Mouse (Mus musculus) heart, postnatal 4 days (tissue): ENCODE results near the gene Glis1. TPM values are rescaled to one million over a fixed set of nuclear protein-coding genes. Genes with fewer than 3 reads are reported as not detected.
A peak's percentile ranks its signal among the peaks of the same experiment; 100 is the strongest.
"Not testable (repeated sequence)": the region's sequence is repeated elsewhere in the genome, so short reads cannot be mapped to it uniquely, and the experiment has no call there.

ENCODE experiments used
- DNase-seq: peaks from one replicate; pipeline ENCODE4 v3.0.0; 2021
- total RNA-seq, 2 experiments: library from RNA; stranded (reverse); gene quantifications; 2 replicates each; pipeline ENCODE4 v1.2.3; 2021

Glis1 gene
- total RNA-seq, 2 experiments from 2014 or later: 0.26 to 0.79 TPM

- DNase-seq: no peak
These were observed 154.2 kb downstream of the Glis1 start for GRCm38 (mm10) chr4:107588637-107589036.

GRCm38 (mm10) chr4:107589046-107589445 lies 154.7 kb downstream of the Glis1 start:
- no peak for DNase-seq

- DNase-seq: no peak
These were observed 156.6 kb downstream of the Glis1 start for GRCm38 (mm10) chr4:107590805-107591534.

- no peak for DNase-seq
These were observed 159.0 kb downstream of the Glis1 start for GRCm38 (mm10) chr4:107593426-107593825.

GRCm38 (mm10) chr4:107597226-107597897 lies 163.0 kb downstream of the Glis1 start:
- DNase-seq: no peak

- DNase-seq: no peak
These were observed 163.6 kb downstream of the Glis1 start for GRCm38 (mm10) chr4:107597898-107598580.

GRCm38 (mm10) chr4:107598581-107598958 lies 164.2 kb downstream of the Glis1 start:
- not testable (repeated sequence) for DNase-seq

GRCm38 (mm10) chr4:107602284-107602683 lies 167.9 kb downstream of the Glis1 start:
- DNase-seq: no peak

GRCm38 (mm10) chr4:107602787-107603186 lies 168.4 kb downstream of the Glis1 start:
- DNase-seq: peak; percentile 32

GRCm38 (mm10) chr4:107603208-107603607 lies 168.8 kb downstream of the Glis1 start:
- DNase-seq: no peak

- no peak for DNase-seq
These were observed 171.7 kb downstream of the Glis1 start for GRCm38 (mm10) chr4:107605964-107606602.

- no peak for DNase-seq
These were observed 175.4 kb downstream of the Glis1 start for GRCm38 (mm10) chr4:107609775-107610174.

- no peak for DNase-seq
These were observed 177.7 kb downstream of the Glis1 start for GRCm38 (mm10) chr4:107611888-107612650.

GRCm38 (mm10) chr4:107617596-107618230 lies 183.3 kb downstream of the Glis1 start:
- DNase-seq: no peak

GRCm38 (mm10) chr4:107619487-107619886 lies 185.1 kb downstream of the Glis1 start:
- DNase-seq: no peak

GRCm38 (mm10) chr4:107621366-107621765 lies 187.0 kb downstream of the Glis1 start:
- no peak for DNase-seq

GRCm38 (mm10) chr4:107622296-107622695 lies 187.9 kb downstream of the Glis1 start:
- DNase-seq: no peak

- no peak for DNase-seq
These were observed 189.5 kb downstream of the Glis1 start for GRCm38 (mm10) chr4:107623916-107624315.

- DNase-seq: no peak
These were observed 190.6 kb downstream of the Glis1 start for GRCm38 (mm10) chr4:107624951-107625350.

GRCm38 (mm10) chr4:107628226-107628625 lies 193.8 kb downstream of the Glis1 start:
- DNase-seq: no peak

- DNase-seq: peak; percentile 25
These were observed 194.6 kb downstream of the Glis1 start for GRCm38 (mm10) chr4:107628921-107629411.
